Mouse (Mus musculus) heart, adult 9 months (tissue): ENCODE measurements at regions not wholly inside any gene's neighbourhood (a gene's known extent, or its start where the extent isn't known, plus 50 kb on each side); places are given as distances from the start of the nearest gene placed in this dataset.

ENCODE experiments used
- DNase-seq, 2 experiments: peaks; one replicate each; pipeline ENCODE4 v3.0.0; 2022; ENCODE audit warnings: low spot score in 2 of 2

DNA sequence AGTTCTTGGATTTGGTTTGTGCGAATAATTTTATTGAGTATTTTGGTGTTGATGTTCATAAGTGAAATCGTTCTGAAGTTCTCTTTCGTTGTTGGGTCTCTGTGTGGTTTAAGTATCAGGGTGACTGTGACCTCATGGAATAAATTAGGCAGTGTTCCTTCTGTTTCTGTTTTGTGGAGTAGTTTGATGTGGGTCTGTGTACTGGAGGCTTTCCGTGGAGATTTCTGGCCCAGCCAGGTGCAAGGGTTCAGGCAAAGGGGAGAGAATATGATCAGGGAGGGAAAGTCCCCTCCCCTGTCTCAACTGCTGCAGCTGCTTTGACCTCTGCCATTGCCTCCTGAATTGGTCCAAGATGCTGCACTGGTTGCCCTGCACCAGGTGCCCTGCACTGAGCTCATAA, 775.7 kb downstream of the Otol1 start:
- no peak for DNase-seq

DNA sequence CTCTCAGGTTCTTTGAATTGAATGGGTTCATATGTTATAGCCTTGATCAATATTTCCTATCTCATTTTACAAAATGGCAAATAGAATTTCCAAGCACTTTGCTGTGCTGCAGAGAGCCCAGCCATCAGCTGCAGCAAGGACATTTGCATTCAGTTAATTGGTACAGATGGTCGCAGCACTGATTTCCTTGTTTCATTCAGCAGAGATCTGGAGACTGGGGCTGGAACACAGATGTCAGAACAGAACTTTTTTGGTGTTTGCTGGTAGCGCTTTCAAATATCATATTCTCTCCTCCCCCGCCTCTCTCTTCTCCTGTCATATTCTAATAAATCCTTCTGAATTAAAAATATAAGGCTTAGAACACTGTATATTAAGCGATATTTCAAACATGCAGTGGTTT, 794.8 kb downstream of the Otol1 start:
- DNase-seq = no peak

DNA sequence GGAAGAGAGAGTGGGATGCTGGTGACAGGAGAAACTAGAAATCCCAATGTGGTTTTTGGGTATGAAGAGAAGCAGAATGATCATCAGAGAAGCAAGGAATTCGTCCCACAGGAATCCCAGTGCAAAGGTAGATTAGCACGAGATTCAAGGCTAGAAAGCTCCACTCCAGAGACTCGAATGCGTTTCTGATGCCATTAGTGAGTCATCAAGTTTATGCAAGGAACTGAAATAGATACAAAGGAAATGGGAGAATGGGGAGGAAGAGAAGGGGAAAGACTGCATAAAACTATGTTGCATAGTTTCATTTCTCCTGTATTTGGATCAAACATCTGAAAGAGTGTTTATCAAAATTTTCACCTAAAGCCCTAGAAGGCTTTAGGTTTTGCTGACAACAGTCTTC, 796.0 kb downstream of the Otol1 start:
- no peak for DNase-seq

DNA sequence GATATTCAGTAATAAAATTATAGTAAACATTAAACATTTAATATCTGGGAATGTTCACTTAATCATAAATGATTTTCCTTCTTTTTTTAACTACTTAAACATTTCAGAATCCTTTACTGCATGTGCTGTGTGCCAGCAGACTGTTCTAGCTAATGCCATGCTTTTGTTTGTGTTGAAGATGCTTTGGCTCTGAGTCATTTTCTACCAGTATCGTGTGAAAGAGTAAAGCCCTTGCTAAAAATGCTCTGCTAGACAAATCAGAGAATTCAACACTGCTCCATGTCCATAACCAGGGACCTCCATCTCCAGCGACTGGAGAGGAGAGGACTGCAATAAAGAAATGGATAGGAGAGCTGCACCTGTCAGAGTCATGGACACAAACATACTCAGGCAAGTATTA, 796.5 kb downstream of the Otol1 start:
- DNase-seq = no peak

DNA sequence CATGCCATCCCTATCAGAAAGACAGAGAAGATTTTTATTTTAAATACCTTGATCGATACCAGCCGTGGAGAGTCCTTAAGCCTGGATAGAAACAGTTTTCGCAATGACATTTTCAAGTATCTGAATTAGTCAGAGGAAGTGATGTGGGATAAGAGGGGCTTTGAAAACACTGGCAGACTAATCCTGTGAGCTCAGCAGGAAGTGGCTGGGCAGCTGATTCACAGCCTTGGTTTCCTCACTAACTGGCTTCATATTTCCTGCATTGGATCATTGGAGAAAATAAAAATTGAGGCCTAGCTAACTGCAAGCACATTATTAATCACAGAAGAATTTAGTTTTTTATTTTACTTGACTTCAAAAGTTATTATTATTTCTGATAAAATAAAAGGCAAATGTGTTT, 799.8 kb downstream of the Otol1 start:
- peak; percentile 8 to 16 for DNase-seq
